Mouse (Mus musculus): ENCODE measurements around the gene Rnf216. TPM values are rescaled to one million over a fixed set of nuclear protein-coding genes. Genes with fewer than 3 reads are reported as not detected.
A peak's percentile ranks its signal among the peaks of the same experiment; 100 is the strongest.

Gene Rnf216
- polyA plus RNA-seq, 1 experiment from 2014 or later = 37.7 TPM

- 64% methylated on average over 3 of the region's 3 CpGs for WGBS
- Histone ChIP-seq H3K9ac (ENCODE audit: low read length) (no peak overlapping the region), H3K36me3 (ENCODE audit: control insufficient read depth, insufficient read depth, low read length) (no peaks in the 10 kb centered on the region; the same call in 1 of the 2 replicates), H3K4me1 (ENCODE audit: control insufficient read depth, insufficient read depth, low read length) (peaks cover 16% of the 10 kb centered on the region), H3K27ac (replicated peaks; ENCODE audit: low read depth, low read length) (no peak overlapping the region), H3K9me3 (ENCODE audit: control insufficient read depth, low read length) (no peaks in the 10 kb centered on the region), H3K4me2 (ENCODE audit: low read depth, severe bottlenecking) (no peak overlapping the region), H3K27me3 (ENCODE audit: control insufficient read depth, insufficient read depth, low read length) (no peaks in the 10 kb centered on the region), H3K4me3 (ENCODE audit: low read depth, low read length) (no peak overlapping the region)
- no peak for DNase-seq (ENCODE audit: low spot score)
- no peak for ATAC-seq (ENCODE audit: insufficient number of reproducible peaks, low FRiP score, low TSS enrichment, low read depth)
Measured at GRCm38 (mm10) chr5:143034108-143034507, 78.7 kb downstream of the Rnf216 start.

GRCm38 (mm10) chr5:143033277-143033676 lies 79.5 kb downstream of the Rnf216 start:
- Histone ChIP-seq H3K9me3 (ENCODE audit: control insufficient read depth, low read length) (no peaks in the 10 kb centered on the region), H3K4me3 (ENCODE audit: low read depth, low read length) (no peak overlapping the region)

GRCm38 (mm10) chr5:143032639-143033146 lies 80.1 kb downstream of the Rnf216 start:
- Histone ChIP-seq H3K4me3 (ENCODE audit: low read depth, low read length) (no peak overlapping the region), H3K4me1 (ENCODE audit: control insufficient read depth, insufficient read depth, low read length) (peaks cover 16% of the 10 kb centered on the region), H3K36me3 (ENCODE audit: control insufficient read depth, insufficient read depth, low read length) (no peaks in the 10 kb centered on the region; the same call in 1 of the 2 replicates), H3K27ac (replicated peaks; ENCODE audit: low read depth, low read length) (no peak overlapping the region), H3K9ac (ENCODE audit: low read length) (no peak overlapping the region), H3K9me3 (ENCODE audit: control insufficient read depth, low read length) (no peaks in the 10 kb centered on the region), H3K27me3 (ENCODE audit: control insufficient read depth, insufficient read depth, low read length) (no peaks in the 10 kb centered on the region), H3K4me2 (ENCODE audit: low read depth, severe bottlenecking) (no peak overlapping the region)
- 39% methylated on average over 2 of the region's 2 CpGs for WGBS
- peak; percentile 28 for DNase-seq (ENCODE audit: low spot score)
- no peak for ATAC-seq (ENCODE audit: insufficient number of reproducible peaks, low FRiP score, low TSS enrichment, low read depth)

More at GRCm38 (mm10) chr5:143033277-143033676, 79.5 kb downstream of the Rnf216 start:
- H3K36me3 ChIP-seq (ENCODE audit: control insufficient read depth, insufficient read depth, low read length) = no peaks in the 10 kb centered on the region; the same call in 1 of the 2 replicates
- H3K27me3 ChIP-seq (ENCODE audit: control insufficient read depth, insufficient read depth, low read length) = no peaks in the 10 kb centered on the region
- no peak overlapping the region for H3K27ac ChIP-seq (replicated peaks; ENCODE audit: low read depth, low read length)
- no peak overlapping the region for H3K9ac ChIP-seq (ENCODE audit: low read length)
- 87% methylated on average over 3 of the region's 3 CpGs for WGBS
- ATAC-seq (ENCODE audit: insufficient number of reproducible peaks, low FRiP score, low TSS enrichment, low read depth) (no peak), DNase-seq (ENCODE audit: low spot score) (no peak)
- peaks cover 16% of the 10 kb centered on the region for H3K4me1 ChIP-seq (ENCODE audit: control insufficient read depth, insufficient read depth, low read length)
- H3K4me2 ChIP-seq (ENCODE audit: low read depth, severe bottlenecking) = no peak overlapping the region

GRCm38 (mm10) chr5:143031681-143032080 lies 81.1 kb downstream of the Rnf216 start:
- H3K4me3 ChIP-seq (ENCODE audit: low read depth, low read length) = no peak overlapping the region
- 43% methylated on average over 7 of the region's 7 CpGs for WGBS

GRCm38 (mm10) chr5:143031193-143031592 lies 81.6 kb downstream of the Rnf216 start:
- H3K9ac ChIP-seq (ENCODE audit: low read length) = no peak overlapping the region
- no peaks in the 10 kb centered on the region for H3K9me3 ChIP-seq (ENCODE audit: control insufficient read depth, low read length)
- H3K27me3 ChIP-seq (ENCODE audit: control insufficient read depth, insufficient read depth, low read length) = no peaks in the 10 kb centered on the region
- ATAC-seq (ENCODE audit: insufficient number of reproducible peaks, low FRiP score, low TSS enrichment, low read depth) = no peak
- H3K4me1 ChIP-seq (ENCODE audit: control insufficient read depth, insufficient read depth, low read length) = peaks cover 16% of the 10 kb centered on the region
- H3K27ac ChIP-seq (replicated peaks; ENCODE audit: low read depth, low read length) = no peak overlapping the region
- H3K4me3 ChIP-seq (ENCODE audit: low read depth, low read length) = no peak overlapping the region
- 27% methylated on average over 4 of the region's 4 CpGs for WGBS
- no peak for DNase-seq (ENCODE audit: low spot score)
- H3K4me2 ChIP-seq (ENCODE audit: low read depth, severe bottlenecking) = no peak overlapping the region
- H3K36me3 ChIP-seq (ENCODE audit: control insufficient read depth, insufficient read depth, low read length) = peaks cover 5% of the 10 kb centered on the region; the same call in 1 of the 2 replicates

More at GRCm38 (mm10) chr5:143031681-143032080, 81.1 kb downstream of the Rnf216 start:
- no peak overlapping the region for H3K27ac ChIP-seq (replicated peaks; ENCODE audit: low read depth, low read length)
- H3K36me3 ChIP-seq (ENCODE audit: control insufficient read depth, insufficient read depth, low read length) = peaks cover 3% of the 10 kb centered on the region; the same call in 1 of the 2 replicates
- no peak overlapping the region for H3K9ac ChIP-seq (ENCODE audit: low read length)
- no peaks in the 10 kb centered on the region for H3K9me3 ChIP-seq (ENCODE audit: control insufficient read depth, low read length)
- no peaks in the 10 kb centered on the region for H3K27me3 ChIP-seq (ENCODE audit: control insufficient read depth, insufficient read depth, low read length)
- no peak overlapping the region for H3K4me2 ChIP-seq (ENCODE audit: low read depth, severe bottlenecking)
- no peak for ATAC-seq (ENCODE audit: insufficient number of reproducible peaks, low FRiP score, low TSS enrichment, low read depth)
- no peak for DNase-seq (ENCODE audit: low spot score)
- H3K4me1 ChIP-seq (ENCODE audit: control insufficient read depth, insufficient read depth, low read length) = peaks cover 16% of the 10 kb centered on the region

- Histone ChIP-seq H3K9me3 (ENCODE audit: control insufficient read depth, low read length) (no peaks in the 10 kb centered on the region), H3K4me3 (ENCODE audit: low read depth, low read length) (no peak overlapping the region), H3K9ac (ENCODE audit: low read length) (no peak overlapping the region), H3K36me3 (ENCODE audit: control insufficient read depth, insufficient read depth, low read length) (peaks cover 10% of the 10 kb centered on the region; the same call in 1 of the 2 replicates), H3K27ac (replicated peaks; ENCODE audit: low read depth, low read length) (no peak overlapping the region), H3K4me2 (ENCODE audit: low read depth, severe bottlenecking) (no peak overlapping the region), H3K27me3 (ENCODE audit: control insufficient read depth, insufficient read depth, low read length) (no peaks in the 10 kb centered on the region), H3K4me1 (ENCODE audit: control insufficient read depth, insufficient read depth, low read length) (no peaks in the 10 kb centered on the region)
- ATAC-seq (ENCODE audit: insufficient number of reproducible peaks, low FRiP score, low TSS enrichment, low read depth) (no peak), DNase-seq (ENCODE audit: low spot score) (no peak)
- WGBS = 95% methylated on average over 2 of the region's 2 CpGs
Measured at GRCm38 (mm10) chr5:143023887-143024286, 88.9 kb downstream of the Rnf216 start.

- no peak for ATAC-seq (ENCODE audit: insufficient number of reproducible peaks, low FRiP score, low TSS enrichment, low read depth)
- H3K9me3 ChIP-seq (ENCODE audit: control insufficient read depth, low read length) = no peaks in the 10 kb centered on the region
- WGBS = 96% methylated on average over 1 of the region's 1 CpGs
- no peaks in the 10 kb centered on the region for H3K27me3 ChIP-seq (ENCODE audit: control insufficient read depth, insufficient read depth, low read length)
- no peak for DNase-seq (ENCODE audit: low spot score)
- H3K4me2 ChIP-seq (ENCODE audit: low read depth, severe bottlenecking) = no peak overlapping the region
- H3K4me1 ChIP-seq (ENCODE audit: control insufficient read depth, insufficient read depth, low read length) = no peaks in the 10 kb centered on the region
- H3K4me3 ChIP-seq (ENCODE audit: low read depth, low read length) = no peak overlapping the region
- H3K9ac ChIP-seq (ENCODE audit: low read length) = no peak overlapping the region
- H3K36me3 ChIP-seq (ENCODE audit: control insufficient read depth, insufficient read depth, low read length) = peaks cover 10% of the 10 kb centered on the region; the same call in 1 of the 2 replicates
- no peak overlapping the region for H3K27ac ChIP-seq (replicated peaks; ENCODE audit: low read depth, low read length)
Measured at GRCm38 (mm10) chr5:143022956-143023355, 89.8 kb downstream of the Rnf216 start.

- no peak overlapping the region for H3K4me2 ChIP-seq (ENCODE audit: low read depth, severe bottlenecking)
- H3K9ac ChIP-seq (ENCODE audit: low read length) = no peak overlapping the region
- no peak overlapping the region for H3K27ac ChIP-seq (replicated peaks; ENCODE audit: low read depth, low read length)
- 87% methylated on average over 5 of the region's 5 CpGs for WGBS
- no peak overlapping the region for H3K4me3 ChIP-seq (ENCODE audit: low read depth, low read length)
- no peaks in the 10 kb centered on the region for H3K4me1 ChIP-seq (ENCODE audit: control insufficient read depth, insufficient read depth, low read length)
- H3K9me3 ChIP-seq (ENCODE audit: control insufficient read depth, low read length) = no peaks in the 10 kb centered on the region
- no peak for DNase-seq (ENCODE audit: low spot score)
- peaks cover 20% of the 10 kb centered on the region for H3K36me3 ChIP-seq (ENCODE audit: control insufficient read depth, insufficient read depth, low read length)
- no peak for ATAC-seq (ENCODE audit: insufficient number of reproducible peaks, low FRiP score, low TSS enrichment, low read depth)
- H3K27me3 ChIP-seq (ENCODE audit: control insufficient read depth, insufficient read depth, low read length) = no peaks in the 10 kb centered on the region
Measured at GRCm38 (mm10) chr5:143017401-143017800, 95.4 kb downstream of the Rnf216 start.

- Histone ChIP-seq H3K36me3 (ENCODE audit: control insufficient read depth, insufficient read depth, low read length) (peaks cover 17% of the 10 kb centered on the region), H3K27me3 (ENCODE audit: control insufficient read depth, insufficient read depth, low read length) (no peaks in the 10 kb centered on the region), H3K9ac (ENCODE audit: low read length) (no peak overlapping the region), H3K9me3 (ENCODE audit: control insufficient read depth, low read length) (no peaks in the 10 kb centered on the region), H3K27ac (replicated peaks; ENCODE audit: low read depth, low read length) (no peak overlapping the region), H3K4me2 (ENCODE audit: low read depth, severe bottlenecking) (no peak overlapping the region), H3K4me1 (ENCODE audit: control insufficient read depth, insufficient read depth, low read length) (no peaks in the 10 kb centered on the region), H3K4me3 (ENCODE audit: low read depth, low read length) (no peak overlapping the region)
- ATAC-seq (ENCODE audit: insufficient number of reproducible peaks, low FRiP score, low TSS enrichment, low read depth) (no peak), DNase-seq (ENCODE audit: low spot score) (no peak)
- WGBS = 92% methylated on average over 10 of the region's 11 CpGs
Measured at GRCm38 (mm10) chr5:143009383-143009782, 103.4 kb downstream of the Rnf216 start.

Measured in limb, embryonic 11.5 days (tissue).